Mouse (Mus musculus) megakaryocyte, adult 5-6 weeks (primary cell): ENCODE data around the gene Pmel. TPM values are rescaled to one million over a fixed set of nuclear protein-coding genes. Genes with fewer than 3 reads are reported as not detected.

Experiments
- ATAC-seq: 2 replicates; pipeline ENCODE4 v1.8.0; 2016; ENCODE audit warnings: mild to moderate bottlenecking, inconsistent platforms; ENCODE audit not compliant: poor library complexity, severe bottlenecking
- total RNA-seq, 2 experiments: library from RNA; stranded (forward) in 1 of 2; stranded (reverse) in 1 of 2; fragments of 153-499, 151-499 nt in 1 of 2; fragments of 221-1000, 200-1000 nt in 1 of 2; gene quantifications; 2 replicates each; pipeline versions ENCODE4 v1.2.3 to v1.2.4; 2015 to 2017

The Pmel gene
- total RNA-seq, 2 experiments from 2014 or later = 0.07 to 0.16 TPM

DNA sequence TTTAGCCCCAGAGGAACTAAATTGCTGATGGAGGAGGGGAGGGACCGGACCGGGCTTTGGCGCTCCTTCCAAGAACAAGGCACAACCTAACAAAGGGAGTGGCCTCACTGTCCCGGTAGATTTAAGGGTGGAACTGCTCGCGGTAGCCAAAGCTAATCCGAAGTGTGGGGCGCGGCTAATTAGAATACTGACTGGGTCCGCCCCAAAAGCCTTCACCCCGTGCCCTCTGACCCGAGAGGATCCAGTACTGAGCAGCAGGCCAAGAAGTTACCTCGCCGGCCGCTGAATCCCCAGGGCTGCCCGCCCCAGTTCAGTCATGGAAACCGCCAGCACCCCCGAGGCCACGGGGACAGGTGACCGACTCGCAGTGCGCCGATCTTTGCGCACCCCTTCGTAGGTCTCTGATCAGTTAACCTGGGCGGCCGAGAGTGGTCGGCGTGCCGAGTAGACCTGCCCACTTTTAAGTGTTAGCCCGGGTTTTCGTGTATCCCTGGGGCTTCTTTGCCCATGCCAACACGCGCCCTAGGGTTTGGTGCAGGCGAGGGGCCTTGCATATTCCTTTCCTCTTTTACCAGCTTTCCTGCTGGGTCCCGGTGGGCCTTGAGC is 43.8 kb downstream of the Pmel start, which contains the start of gene Pym1:
Gene Pym1 (plus strand): TSS at position 244 of the 606 bp plus-strand sequence.
- peak; percentile 63 for ATAC-seq

DNA sequence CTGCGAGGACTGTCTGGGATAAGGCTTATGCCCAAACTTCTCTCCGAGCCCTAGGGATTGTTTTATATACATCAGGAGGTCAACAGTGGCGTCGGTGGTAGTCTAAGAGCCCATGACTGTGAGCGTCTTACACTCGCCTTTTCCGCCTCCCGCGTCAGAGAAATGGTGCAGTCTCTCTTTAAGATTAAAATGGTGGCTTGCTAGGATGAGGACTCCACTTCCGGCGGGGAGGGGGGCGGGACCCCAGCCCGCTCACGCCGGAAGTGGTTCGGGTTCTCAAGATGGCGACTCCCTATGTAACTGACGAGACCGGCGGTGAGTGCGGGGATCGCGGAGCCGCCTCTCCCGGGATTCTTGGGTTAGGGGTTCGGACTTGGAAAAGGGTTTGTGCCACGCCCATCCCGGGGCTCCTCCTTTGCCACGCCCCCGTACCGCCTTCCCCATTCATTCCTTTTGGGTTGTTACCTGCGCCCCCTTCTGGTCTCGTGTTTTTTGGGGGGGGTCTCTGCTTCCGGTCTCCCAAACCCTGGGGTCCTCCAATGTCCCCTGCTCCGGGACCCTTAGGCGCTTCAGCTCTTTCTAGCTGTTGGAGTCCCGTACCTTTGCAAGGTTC is 44.4 kb downstream of the Pmel start:
- peak; percentile 72 for ATAC-seq

Other genes starting within 250 kb of the Pmel start
- 73.1 and 82.3 TPM in 2 replicates for gene Smarcc2, start 244.9 kb upstream of the Pmel start, total RNA-seq (2015)
- gene Smarcc2, start 244.9 kb upstream of the Pmel start, total RNA-seq (2017) = 63.1 and 78.4 TPM in 2 replicates
- gene Myl6, start 210.1 kb upstream of the Pmel start, total RNA-seq (2015) = 1,624 and 1,690 TPM in 2 replicates
- 1,921 and 2,467 TPM in 2 replicates for gene Myl6, start 210.1 kb upstream of the Pmel start, total RNA-seq (2017)
- 3.4 and 5.8 TPM in 2 replicates for gene Myl6b, start 205.5 kb upstream of the Pmel start, total RNA-seq (2015)
- gene Myl6b, start 205.5 kb upstream of the Pmel start, total RNA-seq (2017) = 0.99 and 2.0 TPM in 2 replicates
- 125 and 127 TPM in 2 replicates for gene Esyt1, start 178.3 kb upstream of the Pmel start, total RNA-seq (2015)
- 266 and 267 TPM in 2 replicates for gene Esyt1, start 178.3 kb upstream of the Pmel start, total RNA-seq (2017)
- gene Zc3h10, start 156.4 kb upstream of the Pmel start, total RNA-seq (2015) = 6.0 and 8.1 TPM in 2 replicates
- 12.9 and 14.5 TPM in 2 replicates for gene Zc3h10, start 156.4 kb upstream of the Pmel start, total RNA-seq (2017)
- gene Rpl41, start 154.9 kb upstream of the Pmel start, total RNA-seq (2015) = 2,152 and 2,213 TPM in 2 replicates
- 1,919 and 2,042 TPM in 2 replicates for gene Rpl41, start 154.9 kb upstream of the Pmel start, total RNA-seq (2017)
- gene Pa2g4, start 138.2 kb upstream of the Pmel start, total RNA-seq (2015) = 116 TPM in 2 replicates
- 90.4 and 95.0 TPM in 2 replicates for gene Pa2g4, start 138.2 kb upstream of the Pmel start, total RNA-seq (2017)
- gene Erbb3, start 114.5 kb upstream of the Pmel start, total RNA-seq (2015) = 2.5 and 2.8 TPM in 2 replicates
- gene Erbb3, start 114.5 kb upstream of the Pmel start, total RNA-seq (2017) = 1.5 and 2.1 TPM in 2 replicates
- gene Rps26, start 77.4 kb upstream of the Pmel start, total RNA-seq (2015) = 1,237 and 1,288 TPM in 2 replicates
- gene Rps26, start 77.4 kb upstream of the Pmel start, total RNA-seq (2017) = 518 and 577 TPM in 2 replicates
- 0.14 TPM in 1 of 2 replicates, not detected in the other for gene Ikzf4, start 58.2 kb upstream of the Pmel start, total RNA-seq (2015)
- not detected in 2 replicates for gene Ikzf4, start 58.2 kb upstream of the Pmel start, total RNA-seq (2017)
- 1.4 and 1.5 TPM in 2 replicates for gene Suox, start 30.1 kb upstream of the Pmel start, total RNA-seq (2015)
- 3.9 and 4.7 TPM in 2 replicates for gene Suox, start 30.1 kb upstream of the Pmel start, total RNA-seq (2017)
- 62.8 and 64.7 TPM in 2 replicates for gene Rab5b, start 7.9 kb upstream of the Pmel start, total RNA-seq (2015)
- 77.1 and 84.0 TPM in 2 replicates for gene Rab5b, start 7.9 kb upstream of the Pmel start, total RNA-seq (2017)
- gene Cdk2, start 836 bp downstream of the Pmel start, total RNA-seq (2015) = 85.3 and 89.5 TPM in 2 replicates
- 63.4 and 70.7 TPM in 2 replicates for gene Cdk2, start 836 bp downstream of the Pmel start, total RNA-seq (2017)
- gene Dgka, start 40.7 kb downstream of the Pmel start, total RNA-seq (2015) = 35.0 and 37.6 TPM in 2 replicates
- gene Dgka, start 40.7 kb downstream of the Pmel start, total RNA-seq (2017) = 31.5 and 32.6 TPM in 2 replicates
- 22.0 and 25.0 TPM in 2 replicates for gene Pym1, start 43.7 kb downstream of the Pmel start, total RNA-seq (2015)
- gene Pym1, start 43.7 kb downstream of the Pmel start, total RNA-seq (2017) = 37.1 and 43.4 TPM in 2 replicates
- 4.4 and 4.5 TPM in 2 replicates for gene Mmp19, start 86.7 kb downstream of the Pmel start, total RNA-seq (2015)
- 10.9 and 12.7 TPM in 2 replicates for gene Mmp19, start 86.7 kb downstream of the Pmel start, total RNA-seq (2017)
- gene Dnajc14, start 99.9 kb downstream of the Pmel start, total RNA-seq (2015) = 29.1 and 35.9 TPM in 2 replicates
- gene Dnajc14, start 99.9 kb downstream of the Pmel start, total RNA-seq (2017) = 58.3 and 61.3 TPM in 2 replicates
- gene Tmem198b, start 100.2 kb downstream of the Pmel start, total RNA-seq (2015) = 4.5 and 6.5 TPM in 2 replicates
- gene Tmem198b, start 100.2 kb downstream of the Pmel start, total RNA-seq (2017) = 3.9 and 4.0 TPM in 2 replicates
- gene Sarnp, start 113.1 kb downstream of the Pmel start, total RNA-seq (2015) = 173 and 182 TPM in 2 replicates
- 209 and 234 TPM in 2 replicates for gene Sarnp, start 113.1 kb downstream of the Pmel start, total RNA-seq (2017)
- gene Ormdl2, start 117.5 kb downstream of the Pmel start, total RNA-seq (2015) = 49.5 and 65.2 TPM in 2 replicates
- gene Ormdl2, start 117.5 kb downstream of the Pmel start, total RNA-seq (2017) = 67.1 and 72.3 TPM in 2 replicates
- gene Gdf11, start 187.5 kb downstream of the Pmel start, total RNA-seq (2015) = 0.07 and 0.18 TPM in 2 replicates
- gene Gdf11, start 187.5 kb downstream of the Pmel start, total RNA-seq (2017) = 0.18 and 0.28 TPM in 2 replicates
- 60.5 and 76.0 TPM in 2 replicates for gene Cd63, start 196.8 kb downstream of the Pmel start, total RNA-seq (2015)
- gene Cd63, start 196.8 kb downstream of the Pmel start, total RNA-seq (2017) = 46.8 and 47.1 TPM in 2 replicates
- gene Rdh5, start 218.7 kb downstream of the Pmel start, total RNA-seq (2015) = 3.4 and 6.0 TPM in 2 replicates
- gene Rdh5, start 218.7 kb downstream of the Pmel start, total RNA-seq (2017) = 0.94 and 3.6 TPM in 2 replicates
- gene Bloc1s1, start 219.8 kb downstream of the Pmel start, total RNA-seq (2015) = 190 and 212 TPM in 2 replicates
- gene Bloc1s1, start 219.8 kb downstream of the Pmel start, total RNA-seq (2017) = 135 and 165 TPM in 2 replicates
- not detected in 2 replicates for gene Itga7, start 229.6 kb downstream of the Pmel start, total RNA-seq (2015)
- not detected in 2 replicates for gene Itga7, start 229.6 kb downstream of the Pmel start, total RNA-seq (2017)